Mouse (Mus musculus): ENCODE measurements at regions not wholly inside any gene's neighbourhood (a gene's known extent, or its start where the extent isn't known, plus 50 kb on each side); places are given as distances from the start of the nearest gene placed in this dataset.
A peak's percentile ranks its signal among the peaks of the same experiment; 100 is the strongest.

- ATAC-seq (replicated peaks; ENCODE audit: low FRiP score, low read depth): no peak
These were observed 94.7 kb downstream of the Zfp36l1 start for GRCm38 (mm10) chr12:80018086-80018485.

GRCm38 (mm10) chr12:80017376-80017929 lies 95.4 kb downstream of the Zfp36l1 start:
- no peaks in the 10 kb centered on the region for H3K9me3 ChIP-seq (replicated peaks; ENCODE audit: low read length)
- no peaks in the 10 kb centered on the region for H3K36me3 ChIP-seq (ENCODE audit: insufficient read depth, low read length)
- WGBS: 64% methylated on average over 8 of the region's 8 CpGs
- DNase-seq (ENCODE audit: low spot score): no peak
- no peak for TF ChIP-seq CTCF (IDR thresholded peaks at IDR 0.05; ENCODE audit: low read depth)
- no peaks in the 10 kb centered on the region for H3K27me3 ChIP-seq (ENCODE audit: insufficient read depth, low read length)
- H3K4me2 ChIP-seq (ENCODE audit: low read length): no peak overlapping the region
- H3K4me3 ChIP-seq (replicated peaks; ENCODE audit: low read depth, low read length): no peak overlapping the region
- no peak overlapping the region for H3K9ac ChIP-seq (ENCODE audit: low read depth, low read length)
- H3K4me1 ChIP-seq (replicated peaks; ENCODE audit: insufficient read depth, low read length): peaks cover 35% of the 10 kb centered on the region
- 0 out of 2 replicates have a peak overlapping the region, but pooled peaks have one; percentile 66 for H3K27ac ChIP-seq
- no peak for ATAC-seq (replicated peaks; ENCODE audit: low FRiP score, low read depth)

More at GRCm38 (mm10) chr12:80018086-80018485, 94.7 kb downstream of the Zfp36l1 start:
- 70% methylated on average over 8 of the region's 8 CpGs for WGBS
- no peaks in the 10 kb centered on the region for H3K36me3 ChIP-seq (ENCODE audit: insufficient read depth, low read length)
- no peak overlapping the region for H3K4me3 ChIP-seq (replicated peaks; ENCODE audit: low read depth, low read length)
- peaks cover 40% of the 10 kb centered on the region for H3K4me1 ChIP-seq (replicated peaks; ENCODE audit: insufficient read depth, low read length)
- H3K9me3 ChIP-seq (replicated peaks; ENCODE audit: low read length): no peaks in the 10 kb centered on the region
- peak overlapping the region; percentile 66; the same call in 1 of the 2 replicates for H3K27ac ChIP-seq
- no peak for DNase-seq (ENCODE audit: low spot score)
- H3K27me3 ChIP-seq (ENCODE audit: insufficient read depth, low read length): no peaks in the 10 kb centered on the region
- no peak overlapping the region for H3K4me2 ChIP-seq (ENCODE audit: low read length)
- no peak overlapping the region for H3K9ac ChIP-seq (ENCODE audit: low read depth, low read length)
- no peak for TF ChIP-seq CTCF (IDR thresholded peaks at IDR 0.05; ENCODE audit: low read depth)

DNA sequence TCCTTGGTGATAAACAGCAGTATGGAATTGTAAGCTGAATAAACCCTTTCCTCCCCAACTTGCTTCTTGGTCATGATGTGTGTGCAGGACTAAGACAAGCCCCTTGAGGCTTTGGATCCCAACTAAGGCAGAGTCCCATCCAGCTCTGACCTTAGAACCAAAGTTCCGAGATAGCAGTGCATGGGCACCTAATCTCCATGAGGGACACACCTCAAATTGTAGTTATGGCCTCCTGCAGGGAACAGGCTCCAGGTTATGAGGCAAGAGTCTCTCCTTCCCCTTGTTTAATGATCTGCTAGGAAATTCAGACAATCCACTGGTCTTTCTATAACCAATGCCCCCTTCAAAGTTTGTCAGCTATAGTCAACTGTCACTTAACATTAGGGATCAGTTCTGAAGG lies 96.9 kb downstream of the Zfp36l1 start:
- Histone ChIP-seq H3K27ac (no peak overlapping the region), H3K4me1 (replicated peaks; ENCODE audit: insufficient read depth, low read length) (peaks cover 20% of the 10 kb centered on the region), H3K9me3 (replicated peaks; ENCODE audit: low read length) (no peaks in the 10 kb centered on the region), H3K9ac (ENCODE audit: low read depth, low read length) (no peak overlapping the region), H3K4me2 (ENCODE audit: low read length) (no peak overlapping the region), H3K4me3 (replicated peaks; ENCODE audit: low read depth, low read length) (no peak overlapping the region), H3K27me3 (ENCODE audit: insufficient read depth, low read length) (no peaks in the 10 kb centered on the region), H3K36me3 (ENCODE audit: insufficient read depth, low read length) (no peaks in the 10 kb centered on the region)
- DNase-seq (ENCODE audit: low spot score): no peak
- no peak for ATAC-seq (replicated peaks; ENCODE audit: low FRiP score, low read depth)
- no peak for TF ChIP-seq CTCF (IDR thresholded peaks at IDR 0.05; ENCODE audit: low read depth)
- 80% methylated on average over 1 of the region's 1 CpGs for WGBS

GRCm38 (mm10) chr12:80014598-80014983 lies 98.2 kb downstream of the Zfp36l1 start:
- H3K9ac ChIP-seq (ENCODE audit: low read depth, low read length): no peak overlapping the region
- ATAC-seq (replicated peaks; ENCODE audit: low FRiP score, low read depth): no peak
- 25% methylated on average over 7 of the region's 7 CpGs for WGBS

GRCm38 (mm10) chr12:80013904-80014597 lies 98.8 kb downstream of the Zfp36l1 start:
- ATAC-seq (replicated peaks; ENCODE audit: low FRiP score, low read depth): peak; percentile 55; the same call in 1 of the 2 replicates
- H3K4me2 ChIP-seq (ENCODE audit: low read length): 0 out of 2 replicates have a peak overlapping the region, but pooled peaks have one; percentile 19

More at GRCm38 (mm10) chr12:80014598-80014983, 98.2 kb downstream of the Zfp36l1 start:
- peak overlapping the region; percentile 60 for H3K27ac ChIP-seq
- H3K27me3 ChIP-seq (ENCODE audit: insufficient read depth, low read length): no peaks in the 10 kb centered on the region
- no peak for DNase-seq (ENCODE audit: low spot score)
- H3K4me3 ChIP-seq (replicated peaks; ENCODE audit: low read depth, low read length): no peak overlapping the region
- no peak for TF ChIP-seq CTCF (IDR thresholded peaks at IDR 0.05; ENCODE audit: low read depth)
- H3K36me3 ChIP-seq (ENCODE audit: insufficient read depth, low read length): no peaks in the 10 kb centered on the region
- H3K4me1 ChIP-seq (replicated peaks; ENCODE audit: insufficient read depth, low read length): peaks cover 11% of the 10 kb centered on the region
- H3K9me3 ChIP-seq (replicated peaks; ENCODE audit: low read length): no peaks in the 10 kb centered on the region
- H3K4me2 ChIP-seq (ENCODE audit: low read length): no peak overlapping the region

GRCm38 (mm10) chr12:80013577-80013903 lies 99.3 kb downstream of the Zfp36l1 start:
- no peak for DNase-seq (ENCODE audit: low spot score)
- H3K4me2 ChIP-seq (ENCODE audit: low read length): 0 out of 2 replicates have a peak overlapping the region, but pooled peaks have one; percentile 19
- H3K36me3 ChIP-seq (ENCODE audit: insufficient read depth, low read length): no peaks in the 10 kb centered on the region
- no peaks in the 10 kb centered on the region for H3K9me3 ChIP-seq (replicated peaks; ENCODE audit: low read length)
- H3K27me3 ChIP-seq (ENCODE audit: insufficient read depth, low read length): no peaks in the 10 kb centered on the region
- H3K27ac ChIP-seq: peak overlapping the region; percentile 60
- 49% methylated on average over 6 of the region's 6 CpGs for WGBS
- no peak overlapping the region for H3K9ac ChIP-seq (ENCODE audit: low read depth, low read length)
- no peak for TF ChIP-seq CTCF (IDR thresholded peaks at IDR 0.05; ENCODE audit: low read depth)
- H3K4me1 ChIP-seq (replicated peaks; ENCODE audit: insufficient read depth, low read length): peaks cover 11% of the 10 kb centered on the region
- no peak overlapping the region for H3K4me3 ChIP-seq (replicated peaks; ENCODE audit: low read depth, low read length)
- no peak for ATAC-seq (replicated peaks; ENCODE audit: low FRiP score, low read depth)

More at GRCm38 (mm10) chr12:80013904-80014597, 98.8 kb downstream of the Zfp36l1 start:
- H3K27me3 ChIP-seq (ENCODE audit: insufficient read depth, low read length): no peaks in the 10 kb centered on the region
- no peak overlapping the region for H3K9ac ChIP-seq (ENCODE audit: low read depth, low read length)
- peak overlapping the region; percentile 60 for H3K27ac ChIP-seq
- no peak for TF ChIP-seq CTCF (IDR thresholded peaks at IDR 0.05; ENCODE audit: low read depth)
- peak; percentile 87 for DNase-seq (ENCODE audit: low spot score)
- peaks cover 11% of the 10 kb centered on the region for H3K4me1 ChIP-seq (replicated peaks; ENCODE audit: insufficient read depth, low read length)
- H3K9me3 ChIP-seq (replicated peaks; ENCODE audit: low read length): no peaks in the 10 kb centered on the region
- WGBS: 15% methylated on average over 14 of the region's 14 CpGs
- no peak overlapping the region for H3K4me3 ChIP-seq (replicated peaks; ENCODE audit: low read depth, low read length)
- H3K36me3 ChIP-seq (ENCODE audit: insufficient read depth, low read length): no peaks in the 10 kb centered on the region

All from kidney, postnatal 0 days (tissue).